Mouse (Mus musculus): ENCODE results near the gene Qrich1. TPM values are rescaled to one million over a fixed set of nuclear protein-coding genes. Genes with fewer than 3 reads are reported as not detected.
A peak's percentile ranks its signal among the peaks of the same experiment; 100 is the strongest.

The Qrich1 gene
- total and polyA plus RNA-seq, 3 experiments: 55.6 to 64.2 (median 57.8) TPM

- TF ChIP-seq POLR2A (IDR thresholded peaks at IDR 0.05; ENCODE audit: insufficient read depth, low read depth, low read length): no peak
- no peak for TF ChIP-seq CTCF (IDR thresholded peaks at IDR 0.05)
- TF ChIP-seq EP300 (IDR thresholded peaks at IDR 0.05; ENCODE audit: insufficient read depth, low read depth, low read length): no peak
- intact Hi-C loops (cut with DNase I): loop anchor here (2.0 to 5.0 kb wide), 2 partner anchors 17 to 38 kb away; partner anchors contain the start of gene Qars
- DNase-seq: no peak
- H3K4me1 ChIP-seq (ENCODE audit: control insufficient read depth, insufficient read depth, low read length): peaks cover 7% of the 10 kb centered on the region
- H3K4me3 ChIP-seq: peak overlapping the region; percentile 99; the same call in 1 of the 2 replicates
- peak overlapping the region; percentile 17 for H3K9ac ChIP-seq (ENCODE audit: low read depth, low read length)
- H3K36me3 ChIP-seq (ENCODE audit: control insufficient read depth, insufficient read depth, low read length): peaks cover 6% of the 10 kb centered on the region
- no peaks in the 10 kb centered on the region for H3K79me2 ChIP-seq (replicated peaks; ENCODE audit: control insufficient read depth, insufficient read depth, low read length)
- H3K27me3 ChIP-seq (ENCODE audit: control insufficient read depth, insufficient read depth, low read length): no peaks in the 10 kb centered on the region
- H3K27ac ChIP-seq: peak overlapping the region; percentile 99
- WGBS: 58% methylated on average over 26 of the region's 26 CpGs
Observed at GRCm38 (mm10) chr9:108489702-108490558, 26.7 kb upstream of the Qrich1 start.

GRCm38 (mm10) chr9:108490559-108491285 is 25.9 kb upstream of the Qrich1 start, which contains the start of gene Usp19:
Usp19 (plus strand) TSS chr9:108490602.
- H3K9ac ChIP-seq (ENCODE audit: low read depth, low read length): peak within 1 kb of the TSS; percentile 90
- no peaks in the 10 kb centered on the region for H3K27me3 ChIP-seq (ENCODE audit: control insufficient read depth, insufficient read depth, low read length)
- peak within 1 kb of the TSS; percentile 99 for H3K4me3 ChIP-seq
- peaks cover 7% of the 10 kb centered on the region for H3K4me1 ChIP-seq (ENCODE audit: control insufficient read depth, insufficient read depth, low read length)
- TF ChIP-seq POLR2A (IDR thresholded peaks at IDR 0.05; ENCODE audit: insufficient read depth, low read depth, low read length): peak; percentile 84
- 0 out of 2 replicates have a peak, but pooled peaks have one; percentile 11 for TF ChIP-seq CTCF (IDR thresholded peaks at IDR 0.05)
- peak; percentile 92 for TF ChIP-seq EP300 (IDR thresholded peaks at IDR 0.05; ENCODE audit: insufficient read depth, low read depth, low read length)
- DNase-seq: peak; percentile 95 to 97
- no peaks in the 10 kb centered on the region for H3K79me2 ChIP-seq (replicated peaks; ENCODE audit: control insufficient read depth, insufficient read depth, low read length)
- intact Hi-C loops (cut with DNase I): loop anchor here (2.0 to 5.0 kb wide), 2 partner anchors 16 to 38 kb away; partner anchors contain the start of gene Qars
- WGBS: under 1% methylated on average over 68 of the region's 69 CpGs
- peaks cover 6% of the 10 kb centered on the region for H3K36me3 ChIP-seq (ENCODE audit: control insufficient read depth, insufficient read depth, low read length)
- peak within 1 kb of the TSS; percentile 99 for H3K27ac ChIP-seq

GRCm38 (mm10) chr9:108491286-108491580 is 25.4 kb upstream of the Qrich1 start:
- H3K4me1 ChIP-seq (ENCODE audit: control insufficient read depth, insufficient read depth, low read length): peaks cover 7% of the 10 kb centered on the region
- DNase-seq: no peak
- H3K27ac ChIP-seq: peak overlapping the region; percentile 99
- H3K9ac ChIP-seq (ENCODE audit: low read depth, low read length): peak overlapping the region; percentile 90
- H3K36me3 ChIP-seq (ENCODE audit: control insufficient read depth, insufficient read depth, low read length): peaks cover 6% of the 10 kb centered on the region
- 1% methylated on average over 12 of the region's 12 CpGs for WGBS
- no peak for TF ChIP-seq EP300 (IDR thresholded peaks at IDR 0.05; ENCODE audit: insufficient read depth, low read depth, low read length)
- TF ChIP-seq POLR2A (IDR thresholded peaks at IDR 0.05; ENCODE audit: insufficient read depth, low read depth, low read length): no peak
- no peak for TF ChIP-seq CTCF (IDR thresholded peaks at IDR 0.05)
- peak overlapping the region; percentile 99 for H3K4me3 ChIP-seq
- H3K27me3 ChIP-seq (ENCODE audit: control insufficient read depth, insufficient read depth, low read length): no peaks in the 10 kb centered on the region
- H3K79me2 ChIP-seq (replicated peaks; ENCODE audit: control insufficient read depth, insufficient read depth, low read length): no peaks in the 10 kb centered on the region
- intact Hi-C loops (cut with DNase I): loop anchor here (2.0 to 5.0 kb wide), 2 partner anchors 16 to 39 kb away; partner anchors contain the start of gene Qars

- H3K27me3 ChIP-seq (ENCODE audit: control insufficient read depth, insufficient read depth, low read length): no peaks in the 10 kb centered on the region
- H3K4me3 ChIP-seq: peak overlapping the region; percentile 99
- H3K9ac ChIP-seq (ENCODE audit: low read depth, low read length): peak overlapping the region; percentile 42
- no peak for TF ChIP-seq EP300 (IDR thresholded peaks at IDR 0.05; ENCODE audit: insufficient read depth, low read depth, low read length)
- TF ChIP-seq CTCF (IDR thresholded peaks at IDR 0.05): no peak
- TF ChIP-seq POLR2A (IDR thresholded peaks at IDR 0.05; ENCODE audit: insufficient read depth, low read depth, low read length): no peak
- H3K4me1 ChIP-seq (ENCODE audit: control insufficient read depth, insufficient read depth, low read length): peaks cover 7% of the 10 kb centered on the region
- peak overlapping the region; percentile 99 for H3K27ac ChIP-seq
- peaks cover 6% of the 10 kb centered on the region for H3K36me3 ChIP-seq (ENCODE audit: control insufficient read depth, insufficient read depth, low read length)
- 32% methylated on average over 16 of the region's 16 CpGs for WGBS
- no peaks in the 10 kb centered on the region for H3K79me2 ChIP-seq (replicated peaks; ENCODE audit: control insufficient read depth, insufficient read depth, low read length)
- DNase-seq: peak in 1 of 2 experiments; percentile 49
- intact Hi-C loops (cut with DNase I): loop anchor here (5.0 kb wide), 1 partner anchor 40 kb away; no protein-coding TSS in a partner anchor
Observed at GRCm38 (mm10) chr9:108492043-108492750, 24.4 kb upstream of the Qrich1 start.

GRCm38 (mm10) chr9:108493246-108493645 is 23.4 kb upstream of the Qrich1 start:
- H3K27me3 ChIP-seq (ENCODE audit: control insufficient read depth, insufficient read depth, low read length): no peaks in the 10 kb centered on the region
- 83% methylated on average over 8 of the region's 8 CpGs for WGBS
- no peak for DNase-seq
- no peak overlapping the region for H3K9ac ChIP-seq (ENCODE audit: low read depth, low read length)
- intact Hi-C loops (cut with DNase I): loop anchor here (5.0 kb wide), 1 partner anchor 41 kb away; no protein-coding TSS in a partner anchor
- no peaks in the 10 kb centered on the region for H3K79me2 ChIP-seq (replicated peaks; ENCODE audit: control insufficient read depth, insufficient read depth, low read length)
- peaks cover 7% of the 10 kb centered on the region for H3K4me1 ChIP-seq (ENCODE audit: control insufficient read depth, insufficient read depth, low read length)
- H3K27ac ChIP-seq: no peak overlapping the region
- peaks cover 6% of the 10 kb centered on the region for H3K36me3 ChIP-seq (ENCODE audit: control insufficient read depth, insufficient read depth, low read length)
- H3K4me3 ChIP-seq: no peak overlapping the region
- no peak for TF ChIP-seq EP300 (IDR thresholded peaks at IDR 0.05; ENCODE audit: insufficient read depth, low read depth, low read length)
